Mouse (Mus musculus): ENCODE results near the gene Ccer1. TPM values are rescaled to one million over a fixed set of nuclear protein-coding genes. Genes with fewer than 3 reads are reported as not detected.
A peak's percentile ranks its signal among the peaks of the same experiment; 100 is the strongest.

The Ccer1 gene
- total RNA-seq (2021), result not detected

- intact Hi-C loops (cut with DNase I), result loop anchor here (10.0 kb wide), 1 partner anchor 1558 kb away; the partner anchor contains the start of gene Gm5426
- DNase-seq (ENCODE audit: extremely low spot score in 1 of 2, low spot score in 2 of 2), result peak in 1 of 2 experiments; percentile 15
These were observed at the start of gene Ccer1 for GRCm38 (mm10) chr10:97692913-97693312. TSS of gene Ccer1 (plus strand) at chr10:97693059.

GRCm38 (mm10) chr10:97643768-97644167, 49.1 kb upstream of the Ccer1 start, which contains the start of gene Epyc:
TSS of gene Epyc (plus strand) at chr10:97644068.
- intact Hi-C loops (cut with DNase I), result no loop called here

GRCm38 (mm10) chr10:97650334-97650733, 42.5 kb upstream of the Ccer1 start:
- no peak for DNase-seq (ENCODE audit: extremely low spot score in 1 of 2, low spot score in 2 of 2)
- intact Hi-C loops (cut with DNase I), result no loop called here

More at GRCm38 (mm10) chr10:97643768-97644167, 49.1 kb upstream of the Ccer1 start, which contains the start of gene Epyc:
- no peak for DNase-seq (ENCODE audit: extremely low spot score in 1 of 2, low spot score in 2 of 2)

- intact Hi-C loops (cut with DNase I), result no loop called here
- no peak for DNase-seq (ENCODE audit: extremely low spot score in 1 of 2, low spot score in 2 of 2)
These were observed 33.4 kb upstream of the Ccer1 start for GRCm38 (mm10) chr10:97659489-97659888.

GRCm38 (mm10) chr10:97668656-97669055, 24.2 kb upstream of the Ccer1 start:
- no peak for DNase-seq (ENCODE audit: extremely low spot score in 1 of 2, low spot score in 2 of 2)
- intact Hi-C loops (cut with DNase I), result no loop called here

- intact Hi-C loops (cut with DNase I), result loop anchor here (2.0 to 5.0 kb wide), 2 partner anchors 293 to 325 kb away; no protein-coding TSS in a partner anchor
- peak; percentile 15 to 23 for DNase-seq (ENCODE audit: extremely low spot score in 1 of 2, low spot score in 2 of 2)
These were observed 22.7 kb upstream of the Ccer1 start for GRCm38 (mm10) chr10:97670202-97670601.

GRCm38 (mm10) chr10:97673239-97673638, 19.6 kb upstream of the Ccer1 start:
- DNase-seq (ENCODE audit: extremely low spot score in 1 of 2, low spot score in 2 of 2), result no peak
- intact Hi-C loops (cut with DNase I), result loop anchor here (5.0 kb wide), 1 partner anchor 296 kb away; no protein-coding TSS in a partner anchor

- DNase-seq (ENCODE audit: extremely low spot score in 1 of 2, low spot score in 2 of 2), result no peak
- intact Hi-C loops (cut with DNase I), result no loop called here
These were observed 9.9 kb upstream of the Ccer1 start for GRCm38 (mm10) chr10:97682981-97683380.

GRCm38 (mm10) chr10:97687198-97687597, 5.7 kb upstream of the Ccer1 start:
- no peak for DNase-seq (ENCODE audit: extremely low spot score in 1 of 2, low spot score in 2 of 2)
- intact Hi-C loops (cut with DNase I), result no loop called here

GRCm38 (mm10) chr10:97689425-97689824, 3.4 kb upstream of the Ccer1 start:
- peak in 1 of 2 experiments; percentile 14 for DNase-seq (ENCODE audit: extremely low spot score in 1 of 2, low spot score in 2 of 2)
- intact Hi-C loops (cut with DNase I), result no loop called here

GRCm38 (mm10) chr10:97693398-97694135, 708 bp downstream of the Ccer1 start:
- intact Hi-C loops (cut with DNase I), result loop anchor here (10.0 kb wide), 1 partner anchor 1559 kb away; the partner anchor contains the start of gene Gm5426
- peak in 1 of 2 experiments; percentile 20 for DNase-seq (ENCODE audit: extremely low spot score in 1 of 2, low spot score in 2 of 2)

GRCm38 (mm10) chr10:97702321-97702720, 9.5 kb downstream of the Ccer1 start:
- intact Hi-C loops (cut with DNase I), result no loop called here

GRCm38 (mm10) chr10:97704562-97704961, 11.7 kb downstream of the Ccer1 start:
- DNase-seq (ENCODE audit: extremely low spot score in 1 of 2, low spot score in 2 of 2), result peak in 1 of 2 experiments; percentile 39
- intact Hi-C loops (cut with DNase I), result no loop called here

More at GRCm38 (mm10) chr10:97702321-97702720, 9.5 kb downstream of the Ccer1 start:
- no peak for DNase-seq (ENCODE audit: extremely low spot score in 1 of 2, low spot score in 2 of 2)

- DNase-seq (ENCODE audit: extremely low spot score in 1 of 2, low spot score in 2 of 2), result peak in 1 of 2 experiments; percentile 29
- intact Hi-C loops (cut with DNase I), result loop anchor here (2.0 kb wide), 1 partner anchor 1372 kb away; no protein-coding TSS in a partner anchor
These were observed 19.8 kb downstream of the Ccer1 start for GRCm38 (mm10) chr10:97712687-97713086.

GRCm38 (mm10) chr10:97714584-97714983, 21.7 kb downstream of the Ccer1 start:
- intact Hi-C loops (cut with DNase I), result no loop called here
- DNase-seq (ENCODE audit: extremely low spot score in 1 of 2, low spot score in 2 of 2), result no peak

GRCm38 (mm10) chr10:97715289-97715906, 22.5 kb downstream of the Ccer1 start:
- intact Hi-C loops (cut with DNase I), result no loop called here
- DNase-seq (ENCODE audit: extremely low spot score in 1 of 2, low spot score in 2 of 2), result no peak

- DNase-seq (ENCODE audit: extremely low spot score in 1 of 2, low spot score in 2 of 2), result no peak
- intact Hi-C loops (cut with DNase I), result no loop called here
These were observed 24.4 kb downstream of the Ccer1 start for GRCm38 (mm10) chr10:97717233-97717632.

- DNase-seq (ENCODE audit: extremely low spot score in 1 of 2, low spot score in 2 of 2), result no peak
- intact Hi-C loops (cut with DNase I), result no loop called here
These were observed 25.2 kb downstream of the Ccer1 start for GRCm38 (mm10) chr10:97718021-97718420.

GRCm38 (mm10) chr10:97720625-97721024, 27.8 kb downstream of the Ccer1 start:
- intact Hi-C loops (cut with DNase I), result no loop called here
- no peak for DNase-seq (ENCODE audit: extremely low spot score in 1 of 2, low spot score in 2 of 2)

GRCm38 (mm10) chr10:97722709-97723108, 29.9 kb downstream of the Ccer1 start:
- no peak for DNase-seq (ENCODE audit: extremely low spot score in 1 of 2, low spot score in 2 of 2)
- intact Hi-C loops (cut with DNase I), result no loop called here

Data from left cerebral cortex, postnatal 10 days (tissue).